Mouse (Mus musculus): ENCODE results near the gene Scai. TPM values are rescaled to one million over a fixed set of nuclear protein-coding genes. Genes with fewer than 3 reads are reported as not detected.

The Scai gene
- 10 to 100 TPM; 11.1 to 11.4 TPM for total RNA-seq (2021)

- peak; percentile 97 for DNase-seq
These were observed at the start of gene Scai for GRCm38 (mm10) chr2:39190561-39191056. TSS of gene Scai (minus strand) at chr2:39190734.

- DNase-seq: no peak
These were observed 36.2 kb upstream of the Scai start for GRCm38 (mm10) chr2:39226731-39227130.

GRCm38 (mm10) chr2:39226019-39226640 is 35.6 kb upstream of the Scai start, which contains the start of gene Ppp6c:
TSS of gene Ppp6c (minus strand) at chr2:39226451.
- peak; percentile 92 for DNase-seq

- peak; percentile 52 for DNase-seq
These were observed 34.9 kb upstream of the Scai start for GRCm38 (mm10) chr2:39225331-39226018.

GRCm38 (mm10) chr2:39224621-39225020 is 34.1 kb upstream of the Scai start:
- no peak for DNase-seq

- no peak for DNase-seq
These were observed 29.5 kb upstream of the Scai start for GRCm38 (mm10) chr2:39220010-39220409.

GRCm38 (mm10) chr2:39219034-39219433 is 28.5 kb upstream of the Scai start:
- DNase-seq: no peak

GRCm38 (mm10) chr2:39217150-39217549 is 26.6 kb upstream of the Scai start:
- no peak for DNase-seq

- no peak for DNase-seq
These were observed 20.2 kb upstream of the Scai start for GRCm38 (mm10) chr2:39210738-39211137.

GRCm38 (mm10) chr2:39203359-39203758 is 12.8 kb upstream of the Scai start:
- DNase-seq: no peak

GRCm38 (mm10) chr2:39194809-39195208 is 4.3 kb upstream of the Scai start:
- DNase-seq: no peak

GRCm38 (mm10) chr2:39189961-39190560 is 473 bp downstream of the Scai start:
- DNase-seq: no peak

- DNase-seq: no peak
These were observed 4.6 kb downstream of the Scai start for GRCm38 (mm10) chr2:39185942-39186341.

- no peak for DNase-seq
These were observed 6.9 kb downstream of the Scai start for GRCm38 (mm10) chr2:39183587-39183986.

GRCm38 (mm10) chr2:39160996-39161395 is 29.5 kb downstream of the Scai start:
- DNase-seq: no peak

- DNase-seq: no peak
These were observed 32.6 kb downstream of the Scai start for GRCm38 (mm10) chr2:39157916-39158315.

GRCm38 (mm10) chr2:39156821-39157220 is 33.7 kb downstream of the Scai start:
- no peak for DNase-seq

- no peak for DNase-seq
These were observed 39.6 kb downstream of the Scai start for GRCm38 (mm10) chr2:39150943-39151342.

- no peak for DNase-seq
These were observed 42.5 kb downstream of the Scai start for GRCm38 (mm10) chr2:39148075-39148474.

- no peak for DNase-seq
These were observed 44.1 kb downstream of the Scai start for GRCm38 (mm10) chr2:39146469-39146868.

GRCm38 (mm10) chr2:39142357-39142948 is 48.1 kb downstream of the Scai start:
- no peak for DNase-seq

- no peak for DNase-seq
These were observed 49.7 kb downstream of the Scai start for GRCm38 (mm10) chr2:39140586-39141455.
